In genomic region chr15:88916366-88916765, GRCm38 (mm10) we compare ENCODE assay signal across 34 mouse cellular contexts. TPM values are rescaled to one million over a fixed set of nuclear protein-coding genes. Genes with fewer than 3 reads are reported as not detected.
DNase-seq lines count a peak whose midpoint lies in the region; ATAC-seq and TF ChIP-seq lines count a peak whose summit lies in the region.
"Had no signal": no experiment of that assay in that cellular context is flagged by ENCODE, and none has a peak within 500 bp of the region (broad histone marks: within the 10 kb centered on the region; RNA-seq: fewer than 3 reads in every experiment).

No protein-coding gene starts in this region.

- peaks cover 19% of the 10 kb centered on the region for H3K4me1 ChIP-seq in liver, adult 2 months (ENCODE audit: control insufficient read depth, insufficient read depth, low read length)
- no peaks in the 10 kb centered on the region for H3K4me1 ChIP-seq in liver, embryonic 11.5 days (replicated peaks; ENCODE audit: control insufficient read depth, insufficient read depth, low read length)
- peaks cover 6% of the 10 kb centered on the region for H3K4me1 ChIP-seq in ES-Bruce4 (ENCODE audit: control insufficient read depth, insufficient read depth, low read length)
- no peaks in the 10 kb centered on the region for H3K4me1 ChIP-seq in stomach, embryonic 15.5 days
- H3K4me1 ChIP-seq in hindbrain, embryonic 13.5 days (replicated peaks): 0 out of 2 replicates have a peak, but pooled peaks cover 4% of the 10 kb centered on the region
- H3K4me1 ChIP-seq in forebrain, postnatal 0 days (ENCODE audit: insufficient read depth): no peaks in the 10 kb centered on the region
- H3K4me1 ChIP-seq: embryonic facial prominence, embryonic 13.5 days; forebrain, embryonic 10.5 days; forebrain, embryonic 15.5 days; hindbrain, embryonic 12.5 days; limb, embryonic 13.5 days had no signal

- TF ChIP-seq POLR2A in liver, adult 2 months (IDR thresholded peaks at IDR 0.05; ENCODE audit: extremely low read depth, insufficient read depth, low read length): no peak
- TF ChIP-seq POLR2A in ES-Bruce4 (IDR thresholded peaks at IDR 0.05; ENCODE audit: insufficient read depth, low read length): no peak

- no peak overlapping the region for H3K4me2 ChIP-seq in liver, embryonic 11.5 days
- H3K4me2 ChIP-seq in stomach, embryonic 15.5 days: no peak overlapping the region
- H3K4me2 ChIP-seq in hindbrain, embryonic 13.5 days: no peak overlapping the region
- no peak overlapping the region for H3K4me2 ChIP-seq in forebrain, postnatal 0 days (ENCODE audit: low read depth)
- H3K4me2 ChIP-seq: embryonic facial prominence, embryonic 13.5 days; forebrain, embryonic 15.5 days; hindbrain, embryonic 12.5 days; kidney, embryonic 15.5 days; limb, embryonic 13.5 days; lung, embryonic 14.5 days; midbrain, embryonic 13.5 days; neural tube, embryonic 15.5 days had no signal

- no peaks in the 10 kb centered on the region for H3K79me2 ChIP-seq in liver, adult 2 months (ENCODE audit: control insufficient read depth, insufficient read depth, low read length)

- H3K4me3 ChIP-seq in liver, adult 2 months (ENCODE audit: insufficient read depth, low read depth, low read length): no peak overlapping the region
- H3K4me3 ChIP-seq in liver, embryonic 11.5 days (ENCODE audit: low read depth, low read length): no peak overlapping the region
- no peak overlapping the region for H3K4me3 ChIP-seq in ES-Bruce4 (ENCODE audit: low read depth, low read length)
- no peak overlapping the region for H3K4me3 ChIP-seq in stomach, embryonic 15.5 days (replicated peaks)
- H3K4me3 ChIP-seq in hindbrain, embryonic 13.5 days: no peak overlapping the region
- no peak overlapping the region for H3K4me3 ChIP-seq in forebrain, postnatal 0 days (ENCODE audit: low read depth, low read length)
- H3K4me3 ChIP-seq: embryonic facial prominence, embryonic 13.5 days; forebrain, embryonic 10.5 days; forebrain, embryonic 15.5 days; hindbrain, embryonic 12.5 days; kidney, embryonic 15.5 days; limb, embryonic 13.5 days; midbrain, embryonic 13.5 days; neural tube, embryonic 15.5 days had no signal

- H3K9me3 ChIP-seq in liver, embryonic 11.5 days (ENCODE audit: control insufficient read depth, low read length): no peaks in the 10 kb centered on the region
- no peaks in the 10 kb centered on the region for H3K9me3 ChIP-seq in ES-Bruce4 (replicated peaks; ENCODE audit: control insufficient read depth, insufficient read depth, low read length, poor library complexity, severe bottlenecking)
- no peaks in the 10 kb centered on the region for H3K9me3 ChIP-seq in stomach, embryonic 15.5 days
- no peaks in the 10 kb centered on the region for H3K9me3 ChIP-seq in hindbrain, embryonic 13.5 days
- H3K9me3 ChIP-seq in forebrain, postnatal 0 days (ENCODE audit: low read length): no peaks in the 10 kb centered on the region
- H3K9me3 ChIP-seq: embryonic facial prominence, embryonic 13.5 days; forebrain, embryonic 10.5 days; forebrain, embryonic 15.5 days; hindbrain, embryonic 12.5 days; kidney, embryonic 15.5 days; limb, embryonic 13.5 days; midbrain, embryonic 13.5 days; neural tube, embryonic 15.5 days had no signal

- peak; percentile 76 for DNase-seq in liver, adult 2 months (ENCODE audit: extremely low read depth, low read depth, low spot score)
- DNase-seq in liver, embryonic 11.5 days (ENCODE audit: low spot score): no peak
- peak; percentile 8 for DNase-seq in forelimb bud, embryonic 11.5 days (ENCODE audit: low read depth, low spot score)
- no peak for DNase-seq in forebrain, postnatal 0 days
- no peak for DNase-seq in cerebellum, postnatal 25 days
- DNase-seq: adrenal gland, postnatal 10 days; cerebellum, adult 11 months; cerebellum, adult 9-10 months; embryo, embryonic 11 days; heart, postnatal 14 days; kidney, adult 18-20 months; kidney, postnatal 36 days; lung, embryonic 14.5 days; retina, postnatal 1 day; right cerebral cortex, postnatal 14 days had no signal

- H3K27ac ChIP-seq in liver, adult 2 months (replicated peaks; ENCODE audit: insufficient read depth, low read depth, low read length): peak overlapping the region; percentile 17
- H3K27ac ChIP-seq in liver, embryonic 11.5 days (ENCODE audit: low read depth, low read length): no peak overlapping the region
- no peak overlapping the region for H3K27ac ChIP-seq in ES-Bruce4 (ENCODE audit: insufficient read depth, low read length)
- H3K27ac ChIP-seq in stomach, embryonic 15.5 days: no peak overlapping the region
- H3K27ac ChIP-seq in hindbrain, embryonic 13.5 days: no peak overlapping the region
- H3K27ac ChIP-seq in forebrain, postnatal 0 days (ENCODE audit: low read depth, low read length): no peak overlapping the region
- H3K27ac ChIP-seq: embryonic facial prominence, embryonic 13.5 days; forebrain, embryonic 10.5 days; forebrain, embryonic 15.5 days; hindbrain, embryonic 12.5 days; kidney, embryonic 15.5 days; limb, embryonic 13.5 days; liver, embryonic 14.5 days; macrophage; midbrain, embryonic 13.5 days; neural tube, embryonic 15.5 days had no signal

- no peaks in the 10 kb centered on the region for H3K27me3 ChIP-seq in liver, adult 2 months (ENCODE audit: control insufficient read depth, insufficient read depth, low read length)
- no peaks in the 10 kb centered on the region for H3K27me3 ChIP-seq in liver, embryonic 11.5 days (replicated peaks; ENCODE audit: control insufficient read depth, insufficient read depth, low read length)
- H3K27me3 ChIP-seq in ES-Bruce4 (ENCODE audit: control insufficient read depth, insufficient read depth, low read length, poor library complexity, severe bottlenecking): no peaks in the 10 kb centered on the region
- H3K27me3 ChIP-seq in stomach, embryonic 15.5 days (replicated peaks): no peaks in the 10 kb centered on the region
- 0 out of 2 replicates have a peak, but pooled peaks cover 2% of the 10 kb centered on the region for H3K27me3 ChIP-seq in hindbrain, embryonic 13.5 days
- H3K27me3 ChIP-seq in forebrain, postnatal 0 days (ENCODE audit: insufficient read depth, low read length): no peaks in the 10 kb centered on the region
- H3K27me3 ChIP-seq: embryonic facial prominence, embryonic 13.5 days; forebrain, embryonic 15.5 days; hindbrain, embryonic 12.5 days; kidney, embryonic 15.5 days; limb, embryonic 13.5 days; midbrain, embryonic 13.5 days; neural tube, embryonic 15.5 days had no signal

- no peak for TF ChIP-seq CTCF in liver, adult 2 months (IDR thresholded peaks at IDR 0.05; ENCODE audit: low read depth, low read length)
- TF ChIP-seq CTCF in ES-Bruce4 (IDR thresholded peaks at IDR 0.05; ENCODE audit: low read depth, low read length): no peak
- no peak for TF ChIP-seq CTCF in forebrain, postnatal 0 days (IDR thresholded peaks at IDR 0.05; ENCODE audit: low read depth)

- no peak overlapping the region for H3K9ac ChIP-seq in liver, adult 2 months (ENCODE audit: low read depth, low read length)
- H3K9ac ChIP-seq in liver, embryonic 11.5 days (ENCODE audit: low read depth, low read length): no peak overlapping the region
- no peak overlapping the region for H3K9ac ChIP-seq in ES-Bruce4 (ENCODE audit: low read depth, poor library complexity, severe bottlenecking)
- no peak overlapping the region for H3K9ac ChIP-seq in stomach, embryonic 15.5 days
- H3K9ac ChIP-seq in hindbrain, embryonic 13.5 days: no peak overlapping the region
- no peak overlapping the region for H3K9ac ChIP-seq in forebrain, postnatal 0 days
- H3K9ac ChIP-seq: embryonic facial prominence, embryonic 13.5 days; forebrain, embryonic 15.5 days; hindbrain, embryonic 12.5 days; kidney, embryonic 15.5 days; limb, embryonic 13.5 days; liver, embryonic 14.5 days; lung, embryonic 14.5 days; midbrain, embryonic 13.5 days; neural tube, embryonic 15.5 days had no signal

- no peaks in the 10 kb centered on the region for H3K36me3 ChIP-seq in liver, adult 2 months (ENCODE audit: control insufficient read depth, insufficient read depth, low read length)
- H3K36me3 ChIP-seq in liver, embryonic 11.5 days (ENCODE audit: control insufficient read depth, insufficient read depth, low read length): no peaks in the 10 kb centered on the region
- H3K36me3 ChIP-seq in ES-Bruce4 (ENCODE audit: control insufficient read depth, insufficient read depth, low read length, poor library complexity, severe bottlenecking): no peaks in the 10 kb centered on the region
- H3K36me3 ChIP-seq in stomach, embryonic 15.5 days: no peaks in the 10 kb centered on the region
- no peaks in the 10 kb centered on the region for H3K36me3 ChIP-seq in hindbrain, embryonic 13.5 days
- H3K36me3 ChIP-seq in forebrain, postnatal 0 days (ENCODE audit: insufficient read depth): no peaks in the 10 kb centered on the region
- H3K36me3 ChIP-seq: embryonic facial prominence, embryonic 13.5 days; forebrain, embryonic 10.5 days; forebrain, embryonic 15.5 days; hindbrain, embryonic 12.5 days; kidney, embryonic 15.5 days; limb, embryonic 13.5 days; midbrain, embryonic 13.5 days; neural tube, embryonic 15.5 days had no signal

- 24% methylated on average over 3 of the region's 3 CpGs for WGBS in liver, adult 2 months
- WGBS in liver, embryonic 11.5 days: 59% methylated on average over 3 of the region's 3 CpGs
- WGBS in stomach, embryonic 15.5 days: 35% methylated on average over 3 of the region's 3 CpGs
- 46% methylated on average over 3 of the region's 3 CpGs for WGBS in hindbrain, embryonic 13.5 days
- WGBS in forebrain, postnatal 0 days: 32% methylated on average over 3 of the region's 3 CpGs

- peak; percentile 68; the same call in 1 of the 2 replicates for TF ChIP-seq EP300 in ES-Bruce4 (IDR thresholded peaks at IDR 0.05; ENCODE audit: insufficient read depth, low read depth, low read length)

- no peak for ATAC-seq in liver, embryonic 11.5 days (replicated peaks; ENCODE audit: low FRiP score)
- peak; percentile 65; the same call in 1 of the 2 replicates for ATAC-seq in stomach, embryonic 15.5 days (ENCODE audit: insufficient read depth, low FRiP score, low read depth)
- no peak for ATAC-seq in hindbrain, embryonic 13.5 days (ENCODE audit: low FRiP score)
- no peak for ATAC-seq in forebrain, postnatal 0 days
- ATAC-seq: forebrain, embryonic 15.5 days; midbrain, embryonic 13.5 days had no signal

RNA-seq across cellular contexts. Expression of gene Ttll8, which starts 37.9 kb away (rescaled TPM):
- total RNA-seq in liver, adult 2 months (2014; rRNA removed): 0.20 and 0.28 TPM in 2 replicates
- polyA plus RNA-seq in liver, adult 2 months (2012; rRNA removed): 0.02 and 0.24 TPM in 2 replicates
- not detected in 2 replicates for polyA plus RNA-seq in liver, embryonic 11.5 days (2014; fragmentation: Nextera tagmentation; extraction: Ambion mirVana)
- polyA plus RNA-seq in ES-Bruce4 (2011; ENCODE audit: insufficient read depth, insufficient read length, low read depth, missing spikeins): not detected in 2 replicates
- polyA plus RNA-seq in stomach, embryonic 15.5 days (2015; fragmentation: Nextera tagmentation; extraction: Ambion mirVana): not detected in 2 replicates
- not detected in 2 replicates for polyA plus RNA-seq in hindbrain, embryonic 13.5 days (2015; fragmentation: Nextera tagmentation; extraction: Ambion mirVana)
- total RNA-seq in forebrain, postnatal 0 days (2014; rRNA removed): 0.15 and 0.52 TPM in 2 replicates
- 0.05 and 0.29 TPM in 2 replicates for polyA plus RNA-seq in forebrain, postnatal 0 days (2015; fragmentation: Nextera tagmentation; extraction: Ambion mirVana)
- total RNA-seq: adrenal gland, postnatal 10 days; gastrocnemius, adult 8-10 months; heart, postnatal 14 days; megakaryocyte-erythroid progenitor cell, adult 5-6 weeks; monocyte, adult 5-6 weeks had no signal
- polyA plus RNA-seq: embryonic facial prominence, embryonic 13.5 days; forebrain, embryonic 10.5 days; forebrain, embryonic 15.5 days; heart, embryonic 14.5 days; hindbrain, embryonic 12.5 days; kidney, embryonic 15.5 days; limb, embryonic 13.5 days; liver, embryonic 14.5 days; lung, embryonic 14.5 days; macrophage; midbrain, embryonic 13.5 days; thymus, postnatal 0 days; urinary bladder, adult 2 months had no signal

RNA-seq across cellular contexts. Expression of gene Pim3, which starts 54.4 kb away (rescaled TPM):
- 59.7 and 68.3 TPM in 2 replicates for total RNA-seq in liver, adult 2 months (2014; rRNA removed)
- polyA plus RNA-seq in liver, adult 2 months (2012; rRNA removed): 17.7 and 31.2 TPM in 2 replicates
- polyA plus RNA-seq in liver, embryonic 11.5 days (2014; fragmentation: Nextera tagmentation; extraction: Ambion mirVana): 34.0 and 35.9 TPM in 2 replicates
- polyA plus RNA-seq in ES-Bruce4 (2011; ENCODE audit: insufficient read depth, insufficient read length, low read depth, missing spikeins): 128 and 136 TPM in 2 replicates
- polyA plus RNA-seq in stomach, embryonic 15.5 days (2015; fragmentation: Nextera tagmentation; extraction: Ambion mirVana): 68.7 and 74.8 TPM in 2 replicates
- 45.6 and 47.2 TPM in 2 replicates for polyA plus RNA-seq in hindbrain, embryonic 13.5 days (2015; fragmentation: Nextera tagmentation; extraction: Ambion mirVana)
- total RNA-seq in forebrain, postnatal 0 days (2014; rRNA removed): 65.5 and 70.6 TPM in 2 replicates
- 61.9 and 65.2 TPM in 2 replicates for polyA plus RNA-seq in forebrain, postnatal 0 days (2015; fragmentation: Nextera tagmentation; extraction: Ambion mirVana)

Comparison
In these comparisons a context has a peak if more than half of its experiments do, and no peak if none do; other contexts are left out.
1. DNase-seq: peak in liver, adult 2 months (single experiment) and forelimb bud, embryonic 11.5 days (single experiment); none in liver, embryonic 11.5 days (single experiment), forebrain, postnatal 0 days (single experiment) and cerebellum, postnatal 25 days (0 of 2).